Mouse (Mus musculus) cerebellum, postnatal 25 days (tissue): ENCODE measurements around the gene Decr2.
"Not testable (repeated sequence)": the region's sequence is repeated elsewhere in the genome, so short reads cannot be mapped to it uniquely, and the experiment has no call there.

ENCODE experiments used
- DNase-seq, 2 experiments: peaks; one replicate each; pipeline ENCODE4 v3.0.0; 2021; ENCODE audit warnings: mixed read lengths in 2 of 2

The Decr2 gene

GRCm38 (mm10) chr17:26057787-26058567 is 32.2 kb downstream of the Decr2 start:
- DNase-seq: no peak

- DNase-seq: peak in 1 of 2 experiments; percentile 34
Observed at GRCm38 (mm10) chr17:26057278-26057677, 32.9 kb downstream of the Decr2 start.

- no peak for DNase-seq
Observed at GRCm38 (mm10) chr17:26055164-26055563, 35.0 kb downstream of the Decr2 start.

GRCm38 (mm10) chr17:26054133-26054845 is 35.8 kb downstream of the Decr2 start:
- no peak for DNase-seq

- DNase-seq: no peak
Observed at GRCm38 (mm10) chr17:26052706-26053105, 37.4 kb downstream of the Decr2 start.

- DNase-seq: no peak
Observed at GRCm38 (mm10) chr17:26052074-26052473, 38.1 kb downstream of the Decr2 start.

- no peak for DNase-seq
Observed at GRCm38 (mm10) chr17:26048118-26048517, 42.0 kb downstream of the Decr2 start.

- DNase-seq: peak; percentile 65 to 67
Observed at GRCm38 (mm10) chr17:26046253-26046997, 43.7 kb downstream of the Decr2 start.

- DNase-seq: no peak
Observed at GRCm38 (mm10) chr17:26045285-26045684, 44.9 kb downstream of the Decr2 start.

GRCm38 (mm10) chr17:26043249-26043636 is 46.9 kb downstream of the Decr2 start:
- DNase-seq: peak; percentile 90 to 94

GRCm38 (mm10) chr17:26042599-26043248 is 47.4 kb downstream of the Decr2 start:
- DNase-seq: peak in 1 of 2 experiments; percentile 62

- peak; percentile 74 to 82 for DNase-seq
Observed at GRCm38 (mm10) chr17:26041111-26041802, 48.9 kb downstream of the Decr2 start.

- not testable (repeated sequence) for DNase-seq
Observed at GRCm38 (mm10) chr17:26040711-26041110, 49.4 kb downstream of the Decr2 start.

GRCm38 (mm10) chr17:26032037-26032436 is 58.1 kb downstream of the Decr2 start:
- DNase-seq: peak in 1 of 2 experiments; percentile 42

GRCm38 (mm10) chr17:26031583-26031982 is 58.6 kb downstream of the Decr2 start:
- DNase-seq: peak; percentile 78 to 82
